Mouse (Mus musculus) lung, postnatal 0 days (tissue): Measurements from ENCODE around the gene Hint2. TPM values are rescaled to one million over a fixed set of nuclear protein-coding genes. Genes with fewer than 3 reads are reported as not detected.
A peak's percentile ranks its signal among the peaks of the same experiment; 100 is the strongest.

ENCODE experiments used
- ATAC-seq: fragments of 200-750 bp; cut with Nextera tagmentation; 2 replicates; pipeline ENCODE4 v1.8.0; 2017; ENCODE audit warnings: moderate library complexity
- DNase-seq: peaks from one replicate; pipeline ENCODE4 v3.0.0-alpha.2; 2016; ENCODE audit warnings: low spot score
- H3K27ac ChIP-seq: fragments of 300-500 bp; sonication (generic); 2 replicates; pipeline ENCODE4 v1.5.1; 2014; ENCODE audit warnings: antibody characterized with exemption, mild to moderate bottlenecking, low read length, mixed read lengths
- H3K27me3 ChIP-seq: fragments of 300-500 bp; sonication (generic); replicated peaks from 2 replicates; pipeline ENCODE4 v1.6.1; 2014; ENCODE audit warnings: low read length, mixed read lengths; ENCODE audit not compliant: insufficient read depth
- H3K36me3 ChIP-seq: fragments of 300-500 bp; sonication (generic); 2 replicates; pipeline ENCODE4 v1.6.1; 2014; ENCODE audit warnings: low read length, mixed read lengths; ENCODE audit not compliant: insufficient read depth
- H3K4me1 ChIP-seq: fragments of 300-500 bp; sonication (generic); 2 replicates; pipeline ENCODE4 v1.6.1; 2014; ENCODE audit warnings: antibody characterized with exemption, low read depth, low read length, mixed read lengths; ENCODE audit not compliant: insufficient read depth
- H3K4me2 ChIP-seq: fragments of 300-500 bp; sonication (generic); replicated peaks from 2 replicates; pipeline ENCODE4 v1.6.1; 2014; ENCODE audit warnings: low read depth, mild to moderate bottlenecking, low read length, moderate library complexity, mixed read lengths
- H3K4me3 ChIP-seq: fragments of 300-500 bp; sonication (generic); 2 replicates; pipeline ENCODE4 v1.5.1; 2014; ENCODE audit warnings: low read depth, low read length
- H3K9ac ChIP-seq: fragments of 300-500 bp; sonication (generic); replicated peaks from 2 replicates; pipeline ENCODE4 v1.6.1; 2014; ENCODE audit warnings: low read depth, mild to moderate bottlenecking
- H3K9me3 ChIP-seq: fragments of 300-500 bp; sonication (generic); 2 replicates; pipeline ENCODE4 v1.6.1; 2016; ENCODE audit warnings: low read length, mixed read lengths
- CTCF ChIP-seq: IDR thresholded peaks from 2 replicates; pipeline ENCODE4 v1.5.1; 2016; ENCODE audit warnings: antibody characterized with exemption, mild to moderate bottlenecking
- EP300 ChIP-seq: IDR thresholded peaks from 2 replicates; pipeline ENCODE4 v1.6.1; 2016; ENCODE audit warnings: antibody characterized with exemption, mild to moderate bottlenecking, control low read depth
- WGBS: fragments of 180-500 bp; shearing (Covaris S2); extraction: QIAGEN DNeasy Blood & Tissue Kit; methylation state at CpG from one replicate; pipeline ENCODE4 v1.1.7; 2014; 5-methylcytosine and 5-hydroxymethylcytosine counted together
- microRNA-seq: library from miRNA; unstranded; fragments of <30 nt; microRNA quantifications from one replicate; pipeline ENCODE4, GENCODE M21; 2016
- polyA plus RNA-seq: library from polyadenylated mRNA; unstranded; fragments of >200 nt; fragmentation: Nextera tagmentation; extraction: Ambion mirVana; gene quantifications from 2 replicates; pipeline ENCODE4 v1.2.1, GENCODE M21; 2015

The Hint2 gene
- polyA plus RNA-seq, 1 experiment from 2014 or later = 132 TPM

GRCm38 (mm10) chr4:43604751-43605685, 51.2 kb downstream of the Hint2 start:
- no peaks in the 10 kb centered on the region for H3K27me3 ChIP-seq
- H3K27ac ChIP-seq = no peak overlapping the region
- H3K9ac ChIP-seq = no peak overlapping the region
- no peaks in the 10 kb centered on the region for H3K4me1 ChIP-seq
- ATAC-seq (no peak; the same call in 1 of the 2 replicates), DNase-seq (peak; percentile 36)
- H3K4me3 ChIP-seq = no peak overlapping the region
- H3K4me2 ChIP-seq = no peak overlapping the region
- 49% methylated on average over 9 of the region's 9 CpGs for WGBS
- no peak for TF ChIP-seq EP300
- no peak for TF ChIP-seq CTCF
- no peaks in the 10 kb centered on the region for H3K36me3 ChIP-seq
- H3K9me3 ChIP-seq = no peaks in the 10 kb centered on the region

Small RNAs within 50 kb of the gene (microRNA-seq; reads per million reads assigned to microRNA genes)
- not detected for gene Gm25262

Other genes with a start within 250 kb of the Hint2 start
- gene Fam166b, start 227.3 kb downstream of the Hint2 start, polyA plus RNA-seq = 4.6 and 6.8 TPM in 2 replicates
- gene Tesk1, start 214.5 kb downstream of the Hint2 start, polyA plus RNA-seq = 7.3 and 8.0 TPM in 2 replicates
- gene Cd72, start 201.8 kb downstream of the Hint2 start, polyA plus RNA-seq = 2.7 and 3.1 TPM in 2 replicates
- gene Sit1, start 172.7 kb downstream of the Hint2 start, polyA plus RNA-seq = not detected in 2 replicates
- 81.0 and 82.7 TPM in 2 replicates for gene Ccdc107, start 163.6 kb downstream of the Hint2 start, polyA plus RNA-seq
- gene Arhgef39, start 156.8 kb downstream of the Hint2 start, polyA plus RNA-seq = 2.4 and 3.5 TPM in 2 replicates
- 2.1 and 2.6 TPM in 2 replicates for gene Car9, start 149.5 kb downstream of the Hint2 start, polyA plus RNA-seq
- gene Tpm2, start 132.7 kb downstream of the Hint2 start, polyA plus RNA-seq = 84.8 and 89.0 TPM in 2 replicates
- 115 and 126 TPM in 2 replicates for gene Creb3, start 94.1 kb downstream of the Hint2 start, polyA plus RNA-seq
- gene Tln1, start 93.8 kb downstream of the Hint2 start, polyA plus RNA-seq = 75.6 and 104 TPM in 2 replicates
- 13.7 and 15.7 TPM in 2 replicates for gene Rgp1, start 77.8 kb downstream of the Hint2 start, polyA plus RNA-seq
- gene Gba2, start 77.6 kb downstream of the Hint2 start, polyA plus RNA-seq = 12.7 and 14.4 TPM in 2 replicates
- gene Msmp, start 72.0 kb downstream of the Hint2 start, polyA plus RNA-seq = 0.87 TPM in 1 of 2 replicates, not detected in the other
- 11.9 and 12.8 TPM in 2 replicates for gene Npr2, start 24.5 kb downstream of the Hint2 start, polyA plus RNA-seq
- 10.4 and 10.8 TPM in 2 replicates for gene Spag8, start 2.9 kb downstream of the Hint2 start, polyA plus RNA-seq
- 2.5 and 3.1 TPM in 2 replicates for gene Tmem8b, start 12.5 kb upstream of the Hint2 start, polyA plus RNA-seq
- gene Fam221b, start 12.7 kb upstream of the Hint2 start, polyA plus RNA-seq = 2.5 TPM in 2 replicates
- gene Olfr70, start 44.3 kb upstream of the Hint2 start, polyA plus RNA-seq = not detected in 2 replicates
- 0.17 TPM in 1 of 2 replicates, not detected in the other for gene Olfr71, start 53.8 kb upstream of the Hint2 start, polyA plus RNA-seq
- 11.8 and 19.3 TPM in 2 replicates for gene Hrct1, start 70.7 kb upstream of the Hint2 start, polyA plus RNA-seq
- gene Spaar, start 73.6 kb upstream of the Hint2 start, polyA plus RNA-seq = 5.7 and 8.1 TPM in 2 replicates
- not detected in 2 replicates for gene Olfr159, start 114.5 kb upstream of the Hint2 start, polyA plus RNA-seq
- gene Olfr156, start 167.4 kb upstream of the Hint2 start, polyA plus RNA-seq = not detected in 2 replicates
- not detected in 2 replicates for gene Olfr157, start 183.7 kb upstream of the Hint2 start, polyA plus RNA-seq
- not detected in 2 replicates for gene Olfr155, start 195.1 kb upstream of the Hint2 start, polyA plus RNA-seq
- gene Reck, start 219.1 kb upstream of the Hint2 start, polyA plus RNA-seq = 13.6 TPM in 2 replicates